Mouse (Mus musculus) bone marrow macrophage, adult 2 months (primary cell): ENCODE results near the gene 1700001C19Rik.

Source experiments
- CTCF ChIP-seq: IDR thresholded peaks from 2 replicates; pipeline ENCODE4 v1.5.1; 2012; ENCODE audit warnings: low read depth, mild to moderate bottlenecking, low read length, moderate library complexity
- POLR2A ChIP-seq: IDR thresholded peaks from 2 replicates; pipeline ENCODE4 v1.6.1; 2012; ENCODE audit warnings: mild to moderate bottlenecking, low read depth, low read length, borderline replicate concordance

GRCm38 (mm10) chr17:47482401-47482800 lies 45.2 kb upstream of the 1700001C19Rik start:
- peak; percentile 77 for TF ChIP-seq CTCF
- TF ChIP-seq POLR2A: no peak
